ENCODE assay signal across 11 mouse cellular contexts in the genomic region with DNA sequence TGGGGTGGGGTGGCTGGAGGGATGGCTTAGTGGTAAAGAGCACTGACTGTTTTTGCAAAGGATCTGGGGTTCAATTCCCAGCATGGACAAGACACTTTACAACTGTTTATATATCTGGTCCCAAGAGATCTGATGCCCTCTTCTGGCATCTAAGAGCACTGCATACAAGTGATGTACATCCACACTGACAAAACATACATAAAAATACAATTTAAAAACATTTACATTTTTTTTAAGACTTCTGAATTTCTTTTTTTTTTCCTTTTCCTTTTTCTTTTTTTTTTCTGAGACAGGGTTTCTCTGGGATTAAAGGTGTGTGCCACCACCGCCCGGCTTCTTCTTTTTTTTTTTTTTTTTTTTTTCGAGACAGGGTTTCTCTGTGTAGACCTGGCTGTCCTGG. TPM values are rescaled to one million over a fixed set of nuclear protein-coding genes. Genes with fewer than 3 reads are reported as not detected.
DNase-seq lines count a peak whose midpoint lies in the region; ATAC-seq and TF ChIP-seq lines count a peak whose summit lies in the region.
"Had no signal": no experiment of that assay in that cellular context is flagged by ENCODE, and none has a peak within 500 bp of the region (broad histone marks: within the 10 kb centered on the region; RNA-seq: fewer than 3 reads in every experiment).

No protein-coding gene starts in this region.

- H3K9me3 ChIP-seq in kidney, postnatal 0 days (replicated peaks; ENCODE audit: low read length), result no peaks in the 10 kb centered on the region
- H3K9me3 ChIP-seq: intestine, embryonic 15.5 days; limb, embryonic 15.5 days; midbrain, embryonic 15.5 days had no signal

- H3K4me1 ChIP-seq in kidney, postnatal 0 days (replicated peaks; ENCODE audit: insufficient read depth, low read length), result no peaks in the 10 kb centered on the region
- H3K4me1 ChIP-seq in thymus, adult 2 months (replicated peaks; ENCODE audit: control insufficient read depth, insufficient read depth, low read length), result peaks cover 8% of the 10 kb centered on the region

- TF ChIP-seq POLR2A in thymus, adult 2 months (IDR thresholded peaks at IDR 0.05; ENCODE audit: control insufficient read depth, extremely low read depth, insufficient read depth, low read length, poor library complexity), result no peak

- peaks cover 3% of the 10 kb centered on the region; the same call in 1 of the 2 replicates for H3K36me3 ChIP-seq in kidney, postnatal 0 days (ENCODE audit: insufficient read depth, low read length)
- H3K36me3 ChIP-seq in thymus, adult 2 months (ENCODE audit: control insufficient read depth, insufficient read depth, low read length), result no peaks in the 10 kb centered on the region
- H3K36me3 ChIP-seq: limb, embryonic 15.5 days had no signal

- 94% methylated on average over 3 of the region's 3 CpGs for WGBS in kidney, postnatal 0 days
- WGBS in thymus, adult 2 months, result 100% methylated on average over 2 of the region's 3 CpGs

- H3K4me2 ChIP-seq in kidney, postnatal 0 days (ENCODE audit: low read length), result no peak overlapping the region

- peak; percentile 40 for DNase-seq in kidney, postnatal 0 days (ENCODE audit: low spot score)
- DNase-seq in kidney, adult 11 months, result no peak
- DNase-seq in 3T3-L1 (ENCODE audit: low read depth, low spot score), result peak; percentile 77
- DNase-seq in CD4-positive helper T cell, adult 2 months (ENCODE audit: low read depth, low spot score), result peak; percentile 23
- peak; percentile 26 for DNase-seq in c-Kit-positive CD71-negative TER-119-negative erythroid progenitor cells, embryonic 14.5 days (ENCODE audit: low read depth)
- no peak for DNase-seq in thymus, adult 2 months
- DNase-seq in thymus, postnatal 14 days, result no peak

- TF ChIP-seq CTCF in kidney, postnatal 0 days (IDR thresholded peaks at IDR 0.05; ENCODE audit: low read depth), result peak; percentile 57
- TF ChIP-seq CTCF in thymus, adult 2 months (IDR thresholded peaks at IDR 0.05; ENCODE audit: borderline replicate concordance, control insufficient read depth, extremely low read depth, insufficient read depth, low read length, poor library complexity), result no peak

- no peak overlapping the region for H3K9ac ChIP-seq in kidney, postnatal 0 days (ENCODE audit: low read depth, low read length)
- H3K9ac ChIP-seq: intestine, embryonic 15.5 days; limb, embryonic 15.5 days; midbrain, embryonic 15.5 days had no signal

- H3K27ac ChIP-seq in kidney, postnatal 0 days, result no peak overlapping the region
- no peak overlapping the region for H3K27ac ChIP-seq in thymus, adult 2 months (ENCODE audit: control insufficient read depth, insufficient read depth, low read length)
- H3K27ac ChIP-seq: intestine, embryonic 15.5 days; limb, embryonic 15.5 days; midbrain, embryonic 15.5 days had no signal

- H3K27me3 ChIP-seq in kidney, postnatal 0 days (ENCODE audit: insufficient read depth, low read length), result no peaks in the 10 kb centered on the region
- no peaks in the 10 kb centered on the region for H3K27me3 ChIP-seq in thymus, adult 2 months (ENCODE audit: control insufficient read depth, insufficient read depth, low read length)
- H3K27me3 ChIP-seq: intestine, embryonic 15.5 days had no signal

- H3K4me3 ChIP-seq in kidney, postnatal 0 days (replicated peaks; ENCODE audit: low read depth, low read length), result no peak overlapping the region
- H3K4me3 ChIP-seq in thymus, adult 2 months (ENCODE audit: control insufficient read depth, insufficient read depth, low read length), result no peak overlapping the region
- H3K4me3 ChIP-seq: limb, embryonic 15.5 days had no signal

- no peak for ATAC-seq in kidney, postnatal 0 days (replicated peaks; ENCODE audit: low FRiP score, low read depth)
- ATAC-seq: intestine, embryonic 15.5 days; midbrain, embryonic 15.5 days had no signal

RNA-seq across cellular contexts. Expression of a gene that starts 1.4 kb away (rescaled TPM):
- polyA plus RNA-seq in kidney, postnatal 0 days (2015; fragmentation: Nextera tagmentation; extraction: Ambion mirVana), result 85.8 and 90.6 TPM in 2 replicates
- 28.7 and 30.3 TPM in 2 replicates for polyA plus RNA-seq in thymus, adult 2 months (2012; rRNA removed)

RNA-seq across cellular contexts. Expression of a gene that starts 8.9 kb away (rescaled TPM):
- not detected in 2 replicates for polyA plus RNA-seq in kidney, postnatal 0 days (2015; fragmentation: Nextera tagmentation; extraction: Ambion mirVana)
- polyA plus RNA-seq in thymus, adult 2 months (2012; rRNA removed), result 0.26 and 0.86 TPM in 2 replicates
- polyA plus RNA-seq: heart, embryonic 14.5 days; limb, embryonic 15.5 days; midbrain, embryonic 15.5 days had no signal

RNA-seq across cellular contexts. Expression of a gene that starts 27.5 kb away (rescaled TPM):
- 14.9 and 20.5 TPM in 2 replicates for polyA plus RNA-seq in kidney, postnatal 0 days (2015; fragmentation: Nextera tagmentation; extraction: Ambion mirVana)
- 0.01 and 0.13 TPM in 2 replicates for polyA plus RNA-seq in thymus, adult 2 months (2012; rRNA removed)

RNA-seq across cellular contexts. Expression of a gene that starts 31.9 kb away (rescaled TPM):
- polyA plus RNA-seq in kidney, postnatal 0 days (2015; fragmentation: Nextera tagmentation; extraction: Ambion mirVana), result 31.7 and 33.2 TPM in 2 replicates
- polyA plus RNA-seq in thymus, adult 2 months (2012; rRNA removed), result 43.3 and 47.9 TPM in 2 replicates

RNA-seq across cellular contexts. Expression of a gene that starts 42.2 kb away (rescaled TPM):
- polyA plus RNA-seq in kidney, postnatal 0 days (2015; fragmentation: Nextera tagmentation; extraction: Ambion mirVana), result 1,356 and 1,385 TPM in 2 replicates
- 330 and 650 TPM in 2 replicates for polyA plus RNA-seq in thymus, adult 2 months (2012; rRNA removed)

Comparison
In these comparisons a context has a peak if more than half of its experiments do, and no peak if none do; other contexts are left out.
1. DNase-seq: peak in kidney, postnatal 0 days (single experiment), 3T3-L1 (single experiment), CD4-positive helper T cell, adult 2 months (single experiment) and c-Kit-positive CD71-negative TER-119-negative erythroid progenitor cells, embryonic 14.5 days (single experiment); none in kidney, adult 11 months (single experiment), thymus, adult 2 months (single experiment) and thymus, postnatal 14 days (single experiment).
2. RNA of a gene that starts 27.5 kb away (polyA plus RNA-seq): 14.9 to 20.5 TPM in kidney, postnatal 0 days; 0.01 to 0.13 TPM in thymus, adult 2 months; every median in the first group is over 10 times any median in the second.